Mouse (Mus musculus): ENCODE results near the gene Thada. TPM values are rescaled to one million over a fixed set of nuclear protein-coding genes. Genes with fewer than 3 reads are reported as not detected.
"Not testable (repeated sequence)": the region's sequence is repeated elsewhere in the genome, so short reads cannot be mapped to it uniquely, and the experiment has no call there.

Gene Thada
- polyA plus RNA-seq, 1 experiment from 2014 or later: 2.3 TPM

- H3K27ac ChIP-seq (ENCODE audit: low read length): no peak overlapping the region
- no peaks in the 10 kb centered on the region for H3K36me3 ChIP-seq (ENCODE audit: insufficient read depth, low read length)
- no peak for ATAC-seq
- TF ChIP-seq CTCF (IDR thresholded peaks at IDR 0.05) (no peak), EP300 (IDR thresholded peaks at IDR 0.05) (no peak)
- H3K9me3 ChIP-seq (ENCODE audit: low read length): no peaks in the 10 kb centered on the region
- H3K9ac ChIP-seq (replicated peaks; ENCODE audit: low read depth): no peak overlapping the region
- no peaks in the 10 kb centered on the region for H3K27me3 ChIP-seq (replicated peaks; ENCODE audit: insufficient read depth, low read length)
- 80% methylated on average over 9 of the region's 9 CpGs for WGBS
- H3K4me2 ChIP-seq (replicated peaks; ENCODE audit: low read depth, low read length): no peak overlapping the region
- no peak for DNase-seq (ENCODE audit: low spot score)
- peaks cover 7% of the 10 kb centered on the region for H3K4me1 ChIP-seq (ENCODE audit: insufficient read depth, low read depth, low read length)
- H3K4me3 ChIP-seq (ENCODE audit: low read depth, low read length): no peak overlapping the region
Measured at GRCm38 (mm10) chr17:84193411-84193810, 272.6 kb downstream of the Thada start.

- ATAC-seq: no peak
- no peak for DNase-seq (ENCODE audit: low spot score)
- Histone ChIP-seq H3K9me3 (ENCODE audit: low read length) (no peaks in the 10 kb centered on the region), H3K4me3 (ENCODE audit: low read depth, low read length) (no peak overlapping the region), H3K36me3 (ENCODE audit: insufficient read depth, low read length) (no peaks in the 10 kb centered on the region), H3K27ac (ENCODE audit: low read length) (no peak overlapping the region), H3K9ac (replicated peaks; ENCODE audit: low read depth) (no peak overlapping the region), H3K4me2 (replicated peaks; ENCODE audit: low read depth, low read length) (no peak overlapping the region), H3K4me1 (ENCODE audit: insufficient read depth, low read depth, low read length) (peaks cover 7% of the 10 kb centered on the region), H3K27me3 (replicated peaks; ENCODE audit: insufficient read depth, low read length) (no peaks in the 10 kb centered on the region)
- TF ChIP-seq EP300 (IDR thresholded peaks at IDR 0.05) (no peak), CTCF (IDR thresholded peaks at IDR 0.05) (no peak)
- 82% methylated on average over 4 of the region's 4 CpGs for WGBS
Measured at GRCm38 (mm10) chr17:84191946-84192345, 274.1 kb downstream of the Thada start.

GRCm38 (mm10) chr17:84190885-84191284 lies 275.1 kb downstream of the Thada start:
- ATAC-seq (no peak), DNase-seq (ENCODE audit: low spot score) (peak; percentile 88)
- Histone ChIP-seq H3K9ac (replicated peaks; ENCODE audit: low read depth) (no peak overlapping the region), H3K9me3 (ENCODE audit: low read length) (no peaks in the 10 kb centered on the region), H3K36me3 (ENCODE audit: insufficient read depth, low read length) (no peaks in the 10 kb centered on the region), H3K4me2 (replicated peaks; ENCODE audit: low read depth, low read length) (no peak overlapping the region), H3K27ac (ENCODE audit: low read length) (no peak overlapping the region), H3K4me3 (ENCODE audit: low read depth, low read length) (no peak overlapping the region), H3K4me1 (ENCODE audit: insufficient read depth, low read depth, low read length) (peaks cover 7% of the 10 kb centered on the region), H3K27me3 (replicated peaks; ENCODE audit: insufficient read depth, low read length) (no peaks in the 10 kb centered on the region)
- 25% methylated on average over 8 of the region's 8 CpGs for WGBS
- TF ChIP-seq EP300 (IDR thresholded peaks at IDR 0.05): no peak
- TF ChIP-seq CTCF (IDR thresholded peaks at IDR 0.05): peak; percentile 95

GRCm38 (mm10) chr17:84189127-84189854 lies 276.7 kb downstream of the Thada start:
- H3K36me3 ChIP-seq (ENCODE audit: insufficient read depth, low read length): no peaks in the 10 kb centered on the region
- no peaks in the 10 kb centered on the region for H3K27me3 ChIP-seq (replicated peaks; ENCODE audit: insufficient read depth, low read length)
- ATAC-seq (no peak), DNase-seq (ENCODE audit: low spot score) (no peak)
- 56% methylated on average over 5 of the region's 5 CpGs for WGBS
- no peaks in the 10 kb centered on the region for H3K9me3 ChIP-seq (ENCODE audit: low read length)
- peaks cover 7% of the 10 kb centered on the region for H3K4me1 ChIP-seq (ENCODE audit: insufficient read depth, low read depth, low read length)
- H3K27ac ChIP-seq (ENCODE audit: low read length): peak overlapping the region; percentile 95
- H3K4me3 ChIP-seq (ENCODE audit: low read depth, low read length): no peak overlapping the region
- TF ChIP-seq CTCF (IDR thresholded peaks at IDR 0.05) (no peak), EP300 (IDR thresholded peaks at IDR 0.05) (no peak)
- H3K9ac ChIP-seq (replicated peaks; ENCODE audit: low read depth): peak overlapping the region; percentile 32; the same call in 1 of the 2 replicates
- H3K4me2 ChIP-seq (replicated peaks; ENCODE audit: low read depth, low read length): peak overlapping the region; percentile 70

- H3K27ac ChIP-seq (ENCODE audit: low read length): peak overlapping the region; percentile 95
- H3K27me3 ChIP-seq (replicated peaks; ENCODE audit: insufficient read depth, low read length): no peaks in the 10 kb centered on the region
- no peaks in the 10 kb centered on the region for H3K36me3 ChIP-seq (ENCODE audit: insufficient read depth, low read length)
- H3K4me1 ChIP-seq (ENCODE audit: insufficient read depth, low read depth, low read length): peaks cover 7% of the 10 kb centered on the region
- under 1% methylated on average over 35 of the region's 38 CpGs for WGBS
- H3K4me2 ChIP-seq (replicated peaks; ENCODE audit: low read depth, low read length): peak overlapping the region; percentile 70
- TF ChIP-seq CTCF (IDR thresholded peaks at IDR 0.05) (peak; percentile 44), EP300 (IDR thresholded peaks at IDR 0.05) (peak; percentile 76; the same call in 1 of the 2 replicates)
- H3K9me3 ChIP-seq (ENCODE audit: low read length): no peaks in the 10 kb centered on the region
- peak overlapping the region; percentile 32 for H3K9ac ChIP-seq (replicated peaks; ENCODE audit: low read depth)
- ATAC-seq: peak; percentile 87
- peak; percentile 98 for DNase-seq (ENCODE audit: low spot score)
- peak overlapping the region; percentile 66 for H3K4me3 ChIP-seq (ENCODE audit: low read depth, low read length)
Measured at GRCm38 (mm10) chr17:84188374-84188961, 277.5 kb downstream of the Thada start.

GRCm38 (mm10) chr17:84187727-84188373 lies 278.2 kb downstream of the Thada start, which contains the start of gene Zfp36l2:
TSS of gene Zfp36l2 (minus strand) at chr17:84187947.
- H3K4me1 ChIP-seq (ENCODE audit: insufficient read depth, low read depth, low read length): peaks cover 7% of the 10 kb centered on the region
- under 1% methylated on average over 67 of the region's 76 CpGs for WGBS
- peak within 1 kb of the TSS; percentile 82 for H3K4me3 ChIP-seq (ENCODE audit: low read depth, low read length)
- TF ChIP-seq CTCF (IDR thresholded peaks at IDR 0.05): no peak
- no peak for TF ChIP-seq EP300 (IDR thresholded peaks at IDR 0.05)
- peak within 1 kb of the TSS; percentile 88 for H3K4me2 ChIP-seq (replicated peaks; ENCODE audit: low read depth, low read length)
- H3K36me3 ChIP-seq (ENCODE audit: insufficient read depth, low read length): no peaks in the 10 kb centered on the region
- peak within 1 kb of the TSS; percentile 80 for H3K9ac ChIP-seq (replicated peaks; ENCODE audit: low read depth)
- DNase-seq (ENCODE audit: low spot score) (peak; percentile 98), ATAC-seq (peak; percentile 82)
- H3K9me3 ChIP-seq (ENCODE audit: low read length): no peaks in the 10 kb centered on the region
- peak within 1 kb of the TSS; percentile 95 for H3K27ac ChIP-seq (ENCODE audit: low read length)
- no peaks in the 10 kb centered on the region for H3K27me3 ChIP-seq (replicated peaks; ENCODE audit: insufficient read depth, low read length)

GRCm38 (mm10) chr17:84187264-84187663 lies 278.7 kb downstream of the Thada start:
- H3K9me3 ChIP-seq (ENCODE audit: low read length); H3K27me3 ChIP-seq (replicated peaks; ENCODE audit: insufficient read depth, low read length); DNase-seq (ENCODE audit: low spot score); H3K36me3 ChIP-seq (ENCODE audit: insufficient read depth, low read length): not testable (repeated sequence)
- 0% methylated on average over 9 of the region's 37 CpGs for WGBS
- Histone ChIP-seq H3K4me1 (ENCODE audit: insufficient read depth, low read depth, low read length) (peaks cover 10% of the 10 kb centered on the region), H3K4me2 (replicated peaks; ENCODE audit: low read depth, low read length) (peak overlapping the region; percentile 88), H3K9ac (replicated peaks; ENCODE audit: low read depth) (peak overlapping the region; percentile 80), H3K4me3 (ENCODE audit: low read depth, low read length) (peak overlapping the region; percentile 82), H3K27ac (ENCODE audit: low read length) (peak overlapping the region; percentile 95)
- ATAC-seq: peak; percentile 44
